Mouse (Mus musculus) erythroblast, adult 5-6 weeks (primary cell): ENCODE results near the gene Phka2. TPM values are rescaled to one million over a fixed set of nuclear protein-coding genes. Genes with fewer than 3 reads are reported as not detected.

ENCODE experiments used
- ATAC-seq: replicated peaks from 2 replicates; pipeline ENCODE4 v1.8.0; 2016; ENCODE audit warnings: moderate number of reproducible peaks, mild to moderate bottlenecking, moderate TSS enrichment, inconsistent platforms; ENCODE audit not compliant: poor library complexity, low FRiP score, severe bottlenecking
- total RNA-seq, 2 experiments: library from RNA; stranded (forward) in 1 of 2; stranded (reverse) in 1 of 2; fragments of 150-400 nt in 1 of 2; fragments of 200-764, 138-1000 nt in 1 of 2; gene quantifications; 2 replicates each; pipeline versions ENCODE4 v1.2.3 to v1.2.4; 2015 to 2017; ENCODE audit warnings: low replicate concordance in 2 of 2

Gene Phka2
- 13.4 and 19.4 TPM in 2 replicates for total RNA-seq (2015; ENCODE audit: low replicate concordance)
- total RNA-seq (2017; ENCODE audit: low replicate concordance): 12.1 and 15.2 TPM in 2 replicates

DNA sequence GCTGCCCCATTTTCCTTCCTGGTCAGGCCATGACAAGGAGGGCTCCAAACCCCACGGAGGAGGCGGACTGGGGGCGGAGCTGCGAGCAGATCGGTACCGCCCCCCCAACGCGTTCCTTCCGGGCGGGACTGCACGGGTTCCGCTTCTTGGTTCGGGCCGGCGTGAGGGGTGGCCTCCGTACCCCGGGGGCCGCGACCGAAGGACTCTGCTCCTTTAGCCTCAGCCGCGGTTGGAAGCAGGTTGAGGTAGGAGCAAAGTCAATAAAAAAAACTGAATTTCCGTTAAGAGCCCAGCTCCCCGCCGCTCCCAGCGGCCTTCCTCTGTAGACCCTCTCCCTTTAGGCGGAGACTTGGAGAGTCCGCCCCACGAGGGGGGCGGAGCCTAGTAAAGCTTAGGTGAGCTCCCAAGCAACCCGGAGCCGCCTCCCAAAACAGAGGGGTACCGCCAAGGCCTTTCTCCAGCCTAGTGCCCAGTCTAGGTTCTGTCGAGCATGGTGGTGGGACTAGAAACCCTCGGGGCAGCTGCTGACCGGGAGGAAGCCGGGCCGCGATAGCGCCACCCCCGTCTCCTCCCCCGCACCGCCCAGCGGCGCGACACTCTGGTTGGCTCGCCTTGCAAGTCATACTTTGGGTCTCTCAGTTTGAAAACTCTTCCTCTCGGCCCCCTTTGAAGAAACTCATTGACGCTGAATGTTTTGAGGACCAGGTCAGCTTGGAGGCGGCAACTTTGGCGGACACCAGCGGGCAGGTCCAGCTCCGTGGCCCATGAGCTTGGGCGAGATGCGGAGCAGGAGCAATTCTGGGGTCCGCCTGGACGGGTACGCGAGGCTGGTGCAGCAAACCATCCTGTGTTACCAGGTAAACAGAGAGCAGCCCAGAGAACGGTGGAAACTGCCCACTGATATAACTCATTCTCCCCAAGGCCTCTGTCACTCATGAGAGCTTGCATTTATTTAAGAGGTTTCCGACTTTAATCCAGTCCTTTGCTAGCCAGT lies at the start of gene Phka2:
Gene Phka2, plus strand, starts transcription at position 119 of the 994 bp plus-strand sequence.
- ATAC-seq: peak; percentile 96

DNA sequence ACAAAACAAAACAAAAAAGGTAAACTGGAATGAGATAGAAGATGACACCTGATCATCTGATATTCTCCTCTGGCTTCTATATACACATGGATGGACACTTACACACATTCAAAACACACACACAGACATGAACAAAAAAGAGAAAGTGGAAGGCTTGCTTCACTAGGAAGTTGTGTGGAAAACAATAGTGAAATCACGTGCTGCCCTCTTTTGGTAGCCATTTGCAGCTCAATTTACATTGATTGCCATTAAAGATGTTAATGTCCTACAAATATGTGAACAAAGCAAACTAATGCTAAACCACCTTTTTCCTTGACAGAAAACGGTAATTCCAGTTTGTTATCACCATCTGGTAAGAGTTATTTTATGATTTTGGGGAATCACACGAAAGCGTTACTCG lies 46.3 kb upstream of the Phka2 start:
- no peak for ATAC-seq

DNA sequence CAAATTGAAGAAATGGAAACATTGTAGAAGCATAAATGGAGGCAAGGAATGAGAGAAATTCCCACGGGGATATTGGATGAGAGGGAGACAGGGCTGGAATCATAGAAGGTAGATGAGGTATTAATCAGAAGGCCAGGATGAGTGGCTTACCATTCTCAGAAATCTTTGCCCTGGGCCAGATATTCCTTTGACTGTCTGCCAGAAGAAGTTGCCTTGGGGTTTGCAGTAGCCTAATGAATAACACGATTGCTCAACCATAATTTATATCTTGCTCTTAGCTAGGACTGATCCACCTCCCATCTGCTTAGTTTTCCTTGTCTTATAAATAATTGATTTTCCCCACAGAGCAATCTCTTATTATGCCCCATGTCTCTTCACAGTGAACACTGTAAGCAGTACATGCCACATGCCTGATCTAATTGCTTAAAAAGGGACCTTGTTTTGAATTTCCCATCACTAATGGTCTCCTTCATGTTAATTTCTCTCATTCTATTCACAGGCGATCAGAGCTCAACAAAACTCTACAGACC lies 30.6 kb upstream of the Phka2 start:
- ATAC-seq: no peak

DNA sequence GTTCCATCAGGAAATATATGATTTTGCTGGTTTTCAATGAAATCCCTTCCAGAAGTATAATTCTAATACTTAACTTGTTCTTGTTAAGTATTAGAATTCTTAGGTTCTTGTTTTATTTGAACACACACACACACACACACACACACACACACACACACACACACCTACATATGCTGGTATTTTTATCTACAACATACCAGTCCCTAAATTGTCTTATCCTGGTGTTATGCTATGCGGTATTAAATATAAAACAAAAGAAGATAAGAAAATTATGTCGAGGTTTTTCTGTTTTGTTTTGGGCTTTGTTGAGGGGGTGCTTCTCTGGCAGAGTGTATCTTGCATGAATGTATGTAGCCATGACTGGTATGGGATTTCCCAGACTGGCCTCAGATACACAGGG lies 12.2 kb upstream of the Phka2 start:
- no peak for ATAC-seq

DNA sequence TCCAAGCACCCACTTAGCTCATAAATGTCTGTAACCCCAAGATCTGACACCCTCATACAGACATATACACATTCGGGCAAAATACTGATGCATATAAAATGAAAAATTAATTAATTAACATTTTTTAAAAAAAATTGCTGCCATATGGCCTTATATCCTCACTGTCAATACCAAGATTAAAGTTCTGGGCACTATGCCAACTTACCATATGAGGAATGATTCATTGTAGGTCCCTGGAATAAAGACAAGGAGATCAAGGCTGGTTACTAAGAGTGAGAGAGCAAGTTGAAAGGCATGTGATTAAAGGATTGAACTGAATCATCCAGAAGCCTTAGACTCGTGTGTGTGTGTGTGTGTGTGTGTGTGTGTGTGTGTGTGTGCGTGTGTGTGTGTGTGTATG lies 7.6 kb upstream of the Phka2 start:
- no peak for ATAC-seq

DNA sequence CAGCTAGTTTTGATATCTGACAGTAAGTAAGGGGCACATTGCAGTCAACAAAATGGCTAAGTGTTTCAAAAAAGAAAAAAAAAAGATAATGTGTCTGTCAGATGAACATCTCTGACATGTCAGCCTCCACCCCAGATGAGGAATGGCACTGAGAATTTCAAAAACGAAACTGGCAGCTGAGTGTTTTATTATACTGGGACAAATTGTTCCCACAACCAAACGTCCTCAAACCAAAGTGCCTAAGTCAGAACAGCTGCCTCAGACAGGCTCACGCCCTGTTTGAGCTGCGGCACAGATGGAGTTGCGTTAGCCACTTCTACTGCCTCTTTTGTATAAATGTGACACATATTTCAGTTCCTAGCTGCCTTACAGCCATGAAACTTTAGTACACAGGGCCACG lies 7.0 kb upstream of the Phka2 start:
- no peak for ATAC-seq

DNA sequence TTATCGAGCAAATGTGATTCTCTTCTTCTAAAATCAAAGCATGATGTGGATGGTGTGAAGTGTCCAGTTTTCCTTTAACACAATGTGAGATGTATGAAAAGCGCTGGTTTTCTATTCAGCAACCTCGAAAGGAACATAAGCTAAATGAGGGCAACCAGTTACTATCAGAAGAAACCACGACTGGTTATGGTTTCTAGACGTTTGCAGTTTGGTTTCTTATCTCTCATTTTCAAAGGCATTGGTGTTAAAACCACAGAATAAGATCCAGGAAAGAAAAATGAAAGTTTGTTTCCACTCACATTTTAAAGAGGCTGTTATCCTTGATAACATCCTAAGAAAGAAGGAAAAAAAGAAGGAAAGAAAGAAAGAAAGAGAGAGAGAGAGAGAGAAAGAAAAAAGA lies 5.5 kb upstream of the Phka2 start:
- no peak for ATAC-seq

DNA sequence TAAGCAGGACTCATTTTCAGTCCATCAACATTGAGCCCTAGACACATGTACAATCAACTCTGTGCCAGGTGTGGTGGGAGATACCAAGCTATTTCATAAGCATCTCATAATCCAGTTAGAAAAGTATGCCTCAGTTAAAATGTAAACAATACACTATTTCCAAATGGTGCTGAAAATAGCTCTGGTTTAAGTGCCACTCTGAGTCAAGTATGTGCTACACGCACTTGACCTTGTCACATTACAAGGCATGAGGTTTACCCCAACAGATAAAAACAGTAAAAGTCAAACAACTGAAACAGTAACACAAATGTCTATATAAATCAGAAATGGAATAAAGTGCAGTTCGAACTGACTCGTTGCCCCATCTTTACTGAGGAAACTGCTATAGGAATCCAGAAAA lies 871 bp upstream of the Phka2 start:
- ATAC-seq: no peak

DNA sequence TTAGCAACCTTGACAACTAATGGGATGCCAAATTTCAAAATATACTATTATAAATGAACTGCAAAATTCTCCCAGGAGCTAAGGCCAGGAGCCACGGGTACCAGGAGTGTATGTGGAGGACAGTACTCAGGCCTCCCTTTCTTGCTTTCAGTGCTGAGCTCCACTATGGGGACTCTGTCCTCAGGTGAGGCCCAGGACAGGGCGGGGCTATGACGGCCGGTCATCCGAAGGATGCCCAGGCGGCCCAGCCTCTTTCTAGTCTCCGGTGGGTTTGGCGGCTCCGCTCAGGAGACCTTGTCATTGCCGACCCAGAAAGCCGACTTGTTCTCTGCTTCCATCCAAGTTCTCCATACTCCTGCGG lies 299 bp upstream of the Phka2 start:
- peak; percentile 75 for ATAC-seq

DNA sequence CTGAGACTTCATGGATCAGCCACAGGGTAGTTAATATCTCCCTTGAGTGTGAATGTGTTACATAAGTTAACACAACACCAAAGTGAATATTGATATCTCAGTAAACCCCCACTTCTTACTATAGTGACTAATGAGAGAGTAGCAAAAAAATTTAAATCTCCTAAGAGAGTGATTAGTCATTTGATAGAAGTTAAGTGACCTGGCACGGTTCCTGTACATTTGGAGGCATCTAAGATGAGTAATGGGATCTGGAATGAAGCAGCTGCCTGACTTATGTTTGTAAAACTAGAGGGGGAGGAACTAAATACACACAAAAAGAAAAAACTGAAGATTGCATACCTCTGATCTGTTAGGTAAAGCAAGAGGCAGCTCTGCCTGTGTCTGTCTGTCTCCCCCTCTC lies 7.1 kb downstream of the Phka2 start:
- no peak for ATAC-seq

DNA sequence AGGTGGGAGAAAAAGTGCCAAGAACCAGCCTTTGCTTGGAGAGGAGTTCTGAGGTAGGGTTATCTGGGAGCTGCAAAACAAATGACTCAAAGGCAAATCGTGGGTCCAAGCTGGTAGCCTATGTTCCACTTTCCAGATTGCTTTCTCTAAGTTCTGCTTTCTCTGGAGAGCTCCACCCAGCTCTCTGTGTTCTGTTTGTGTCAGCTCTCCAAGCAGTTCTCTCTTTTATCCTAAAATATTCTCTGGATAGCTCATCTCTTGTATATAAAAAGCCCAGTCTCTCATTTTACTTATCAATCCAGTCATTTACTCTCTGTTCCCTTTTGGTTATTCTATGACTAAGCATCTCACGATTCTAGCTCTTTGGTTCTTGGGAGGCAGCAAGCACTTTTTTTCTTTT lies 8.2 kb downstream of the Phka2 start:
- no peak for ATAC-seq

DNA sequence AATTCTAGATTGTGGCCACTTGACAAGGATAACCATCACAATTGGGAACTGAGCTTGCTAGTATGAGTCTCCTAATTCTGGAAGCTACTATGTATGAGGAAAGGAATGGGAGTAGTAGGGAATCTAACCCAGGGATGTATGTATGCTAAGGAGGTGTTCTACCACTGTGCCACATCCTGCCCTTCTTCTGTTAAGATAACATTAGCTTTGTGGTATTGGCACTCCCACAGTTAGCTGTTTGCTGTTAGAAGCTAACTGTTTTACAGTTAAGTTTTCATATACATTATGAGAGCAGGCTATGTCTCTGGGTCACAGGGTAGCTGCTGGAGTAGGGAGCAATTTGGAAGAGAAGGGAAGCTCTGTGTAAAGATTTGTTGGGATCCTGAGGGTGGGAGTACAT lies 14.1 kb downstream of the Phka2 start:
- no peak for ATAC-seq

DNA sequence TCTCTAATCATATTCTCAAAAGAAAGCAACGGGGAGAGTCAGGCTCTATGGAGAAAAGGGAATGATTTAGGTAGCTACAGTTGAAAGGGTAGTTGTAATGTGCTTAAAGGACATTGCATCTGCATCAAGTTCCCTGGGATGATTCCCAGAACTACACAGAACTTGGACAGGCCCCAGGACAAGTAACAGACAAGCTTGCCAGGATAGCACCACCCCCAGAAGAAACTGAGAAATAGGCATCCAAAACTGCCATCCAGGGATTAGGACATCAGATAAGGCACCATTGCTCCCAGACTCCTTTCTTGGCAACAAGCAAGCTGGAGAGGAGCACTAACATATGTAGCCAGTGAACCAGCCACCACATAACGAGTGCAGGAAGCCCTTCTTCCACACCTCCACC lies 40.8 kb downstream of the Phka2 start:
- no peak for ATAC-seq

DNA sequence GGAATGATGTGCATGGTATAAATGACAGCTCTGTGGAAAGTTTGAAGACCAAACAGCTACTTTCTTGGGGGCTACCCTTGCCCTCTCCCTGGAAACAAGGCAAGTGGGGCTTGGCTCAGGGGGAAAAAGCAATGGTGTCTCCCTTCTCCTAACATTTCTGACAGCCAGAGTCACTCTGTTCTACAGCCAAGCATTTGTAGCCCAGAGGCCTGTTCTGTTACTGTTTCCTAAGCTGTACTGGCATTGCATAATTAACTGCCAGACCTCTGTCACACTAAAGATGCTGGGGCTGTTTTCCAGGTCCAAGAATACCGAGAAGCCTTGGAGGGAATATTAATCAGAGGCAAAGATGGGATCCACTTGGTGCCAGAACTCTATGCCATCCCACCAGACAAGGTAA lies 46.9 kb downstream of the Phka2 start:
- no peak for ATAC-seq

DNA sequence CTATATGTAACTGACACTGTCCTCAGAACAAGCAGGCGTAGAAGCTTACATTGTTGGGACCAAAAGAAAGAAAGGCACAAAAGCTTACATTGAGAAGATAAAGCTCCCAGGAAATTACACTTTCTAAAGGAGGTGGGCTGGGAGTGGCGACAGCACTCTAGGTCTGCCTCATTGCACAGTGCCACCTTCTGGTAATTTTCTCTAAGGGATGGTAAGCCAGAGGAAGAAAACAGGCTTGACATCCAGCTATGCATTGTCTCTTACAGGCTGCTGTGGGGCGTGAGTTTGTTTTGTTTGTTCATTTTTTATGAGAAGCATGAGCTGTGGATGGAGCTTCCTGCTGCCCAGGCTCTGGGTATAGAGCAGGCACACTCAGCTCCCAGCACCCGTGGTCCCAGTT lies 50.1 kb downstream of the Phka2 start:
- no peak for ATAC-seq

DNA sequence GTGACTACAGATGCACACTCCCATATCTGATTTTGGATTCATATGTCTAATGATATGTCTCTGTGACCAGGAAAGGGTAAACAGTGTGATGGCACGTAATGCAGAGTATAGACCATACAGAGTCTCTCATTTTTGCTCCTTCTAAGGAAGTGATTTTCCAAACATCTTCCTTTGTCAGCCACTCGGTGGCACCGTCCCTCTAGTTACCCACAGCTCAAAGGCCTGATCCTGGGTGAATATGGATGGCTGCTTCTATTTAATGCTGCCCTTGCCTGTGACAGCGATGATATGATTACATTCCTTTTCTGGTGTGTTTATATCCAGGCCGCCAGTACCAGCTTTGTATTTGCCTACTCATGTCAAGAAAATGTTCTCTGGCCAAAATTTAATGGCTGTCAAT lies 81.6 kb downstream of the Phka2 start:
- no peak for ATAC-seq

DNA sequence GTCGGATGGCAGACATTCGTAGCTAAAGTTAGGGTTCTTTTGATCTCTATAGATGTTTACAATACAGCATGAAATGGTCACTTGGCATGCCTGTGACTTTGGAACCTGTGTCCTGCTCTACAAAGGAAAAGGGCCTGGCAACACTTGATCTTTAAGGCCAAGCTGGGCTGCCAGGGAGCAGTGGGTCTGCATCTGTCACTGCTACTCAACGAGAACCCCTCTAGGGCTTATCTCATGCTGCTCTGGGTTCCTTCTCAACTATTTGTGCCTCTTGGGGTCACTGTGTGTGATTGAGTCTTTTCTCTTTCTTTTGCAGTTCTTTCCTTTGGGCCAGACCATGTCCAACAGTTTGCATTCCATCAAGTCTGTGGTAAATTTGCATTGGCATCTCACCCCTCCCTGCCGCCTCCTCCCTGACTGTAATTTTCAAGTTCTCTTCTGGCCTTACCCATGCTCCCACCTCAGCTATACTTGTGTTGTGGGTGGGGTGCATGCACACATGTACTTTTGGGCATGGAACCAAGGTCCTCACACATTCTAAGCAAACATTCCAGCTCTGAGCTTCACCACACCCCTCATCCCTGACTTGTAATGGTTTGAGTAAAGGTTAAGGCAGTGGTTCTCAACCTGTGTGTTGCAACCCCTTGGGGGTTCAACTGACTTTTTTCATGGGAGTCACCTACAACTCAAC lies 82.3 kb downstream of the Phka2 start:
- no peak for ATAC-seq

DNA sequence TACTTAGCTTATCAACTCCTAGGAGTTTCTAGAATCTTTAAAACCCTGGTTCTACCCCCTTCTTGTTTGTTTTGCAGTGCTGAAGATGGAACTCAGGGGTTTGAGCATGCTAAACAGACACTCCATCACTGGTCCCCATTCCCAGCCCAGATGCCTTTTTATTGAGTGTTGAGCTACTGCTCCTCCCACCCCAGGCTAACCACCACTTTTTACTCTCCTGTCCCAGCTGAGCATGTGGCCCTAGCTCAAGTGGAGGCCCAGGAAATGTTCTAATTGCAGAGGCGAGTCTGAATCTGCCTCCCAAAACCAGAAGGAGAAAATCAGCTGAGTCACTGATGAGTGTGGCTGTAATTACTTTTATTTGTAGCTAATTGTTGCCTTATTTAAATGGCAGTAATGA lies 83.1 kb downstream of the Phka2 start:
- ATAC-seq: no peak

DNA sequence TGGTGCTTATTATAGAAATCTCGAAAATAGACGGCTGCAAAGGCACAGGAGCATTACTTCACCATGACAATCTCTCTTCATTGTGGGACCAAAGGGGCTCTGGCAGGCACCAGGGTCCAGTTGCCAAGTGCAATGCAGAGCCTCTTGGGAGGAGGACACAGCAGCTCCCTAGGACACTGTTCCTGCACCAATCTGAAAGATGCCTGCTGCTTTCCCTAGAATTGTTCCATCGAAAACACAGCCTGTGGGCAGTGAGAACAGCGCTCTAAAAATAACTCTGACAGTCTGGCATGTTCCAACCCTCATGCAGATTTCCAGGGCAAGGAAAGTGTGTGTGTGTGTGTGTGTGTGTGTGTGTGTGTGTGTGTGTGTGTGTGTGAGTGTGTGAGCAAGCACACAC lies 86.6 kb downstream of the Phka2 start:
- ATAC-seq: no peak

DNA sequence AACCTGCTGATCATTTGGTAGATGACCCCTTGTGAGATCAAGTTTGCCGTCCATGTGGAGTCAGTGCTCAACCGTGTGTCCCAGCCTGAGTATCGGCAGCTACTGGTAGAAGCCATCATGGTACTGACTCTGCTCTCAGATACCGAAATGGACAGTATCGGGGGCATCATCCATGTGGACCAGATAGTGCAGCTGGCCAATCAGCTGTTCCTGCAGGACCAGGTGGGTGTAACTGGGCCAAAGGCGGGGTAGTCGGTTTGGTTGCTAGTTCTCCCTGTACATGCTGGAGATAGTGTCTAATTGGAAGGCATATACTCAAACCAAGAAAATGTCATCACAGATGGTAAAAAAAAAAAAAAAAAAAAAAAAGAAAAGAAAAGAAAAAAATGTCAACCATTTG lies 88.2 kb downstream of the Phka2 start:
- ATAC-seq: no peak

DNA sequence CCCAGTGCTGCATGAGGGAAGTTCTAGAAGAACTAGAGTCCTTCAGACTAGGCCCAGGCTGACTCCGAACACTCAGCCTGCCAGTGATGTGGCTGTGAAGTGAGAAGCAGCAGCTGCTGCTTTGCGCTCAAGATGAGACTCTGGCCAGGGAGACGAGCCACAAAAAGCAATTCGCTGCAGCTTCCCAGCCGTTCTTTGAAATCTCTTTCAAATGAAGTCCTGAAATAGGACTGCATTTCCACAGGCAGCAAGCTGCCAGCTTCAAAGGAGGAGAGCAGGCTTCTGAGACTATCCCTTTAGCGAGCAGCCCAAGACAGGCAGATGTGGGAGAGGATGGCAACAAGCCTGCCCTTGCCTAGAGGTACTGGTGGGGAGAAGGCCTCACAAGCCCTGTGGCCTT lies 91.0 kb downstream of the Phka2 start:
- no peak for ATAC-seq
